Mouse (Mus musculus) mouse trophoblast stem cell (cell line): ENCODE measurements around the gene Otud7b.

Experiments
- in situ Hi-C, 2 experiments: fragments of 300-500 bp; cut with MseI, MboI; formaldehyde crosslinking; loops; 2 replicates in 1 of 2; 3 replicates in 1 of 2; pipeline ENCODE4 v1.15.1; 2025

Gene Otud7b

GRCm38 (mm10) chr3:96104261-96105065, at the start of gene Otud7b:
Gene Otud7b (plus strand): TSS chr3:96104527.
- in situ Hi-C loops = no loop called here

- in situ Hi-C loops = no loop called here
These were observed 49.0 kb upstream of the Otud7b start for GRCm38 (mm10) chr3:96055294-96055693.

GRCm38 (mm10) chr3:96056031-96056430, 48.3 kb upstream of the Otud7b start:
- in situ Hi-C loops = no loop called here

- in situ Hi-C loops = no loop called here
These were observed 46.6 kb upstream of the Otud7b start for GRCm38 (mm10) chr3:96057747-96058204.

GRCm38 (mm10) chr3:96058231-96058896, 46.0 kb upstream of the Otud7b start, which contains the start of gene Vps45:
Gene Vps45 (minus strand): TSS chr3:96058466.
- in situ Hi-C loops = no loop called here

GRCm38 (mm10) chr3:96060146-96060545, 44.2 kb upstream of the Otud7b start:
- in situ Hi-C loops = no loop called here

- in situ Hi-C loops = no loop called here
These were observed 41.0 kb upstream of the Otud7b start for GRCm38 (mm10) chr3:96063299-96063698.

- in situ Hi-C loops = no loop called here
These were observed 40.1 kb upstream of the Otud7b start for GRCm38 (mm10) chr3:96064217-96064616.

- in situ Hi-C loops = no loop called here
These were observed 39.2 kb upstream of the Otud7b start for GRCm38 (mm10) chr3:96065147-96065546.

- in situ Hi-C loops = no loop called here
These were observed 38.5 kb upstream of the Otud7b start for GRCm38 (mm10) chr3:96065754-96066375.

GRCm38 (mm10) chr3:96066741-96067140, 37.6 kb upstream of the Otud7b start:
- in situ Hi-C loops = no loop called here

- in situ Hi-C loops = no loop called here
These were observed 35.3 kb upstream of the Otud7b start for GRCm38 (mm10) chr3:96069046-96069445.

- in situ Hi-C loops = no loop called here
These were observed 34.8 kb upstream of the Otud7b start for GRCm38 (mm10) chr3:96069542-96069941.

- in situ Hi-C loops = no loop called here
These were observed 34.1 kb upstream of the Otud7b start for GRCm38 (mm10) chr3:96070241-96070640.

GRCm38 (mm10) chr3:96072921-96073486, 31.3 kb upstream of the Otud7b start:
- in situ Hi-C loops = no loop called here

- in situ Hi-C loops = no loop called here
These were observed 26.3 kb upstream of the Otud7b start for GRCm38 (mm10) chr3:96078066-96078465.

- in situ Hi-C loops = no loop called here
These were observed 25.6 kb upstream of the Otud7b start for GRCm38 (mm10) chr3:96078711-96079110.

GRCm38 (mm10) chr3:96081006-96081405, 23.3 kb upstream of the Otud7b start:
- in situ Hi-C loops = loop anchor here in 1 of 2 experiments (5.0 kb wide), 1 partner anchor 66 kb away; no protein-coding TSS in a partner anchor

GRCm38 (mm10) chr3:96081650-96082049, 22.7 kb upstream of the Otud7b start:
- in situ Hi-C loops = loop anchor here in 1 of 2 experiments (5.0 kb wide), 1 partner anchor 66 kb away; no protein-coding TSS in a partner anchor

GRCm38 (mm10) chr3:96082100-96082499, 22.2 kb upstream of the Otud7b start:
- in situ Hi-C loops = loop anchor here in 1 of 2 experiments (5.0 kb wide), 1 partner anchor 65 kb away; no protein-coding TSS in a partner anchor

- in situ Hi-C loops = loop anchor here in 1 of 2 experiments (5.0 kb wide), 1 partner anchor 64 kb away; no protein-coding TSS in a partner anchor
These were observed 21.4 kb upstream of the Otud7b start for GRCm38 (mm10) chr3:96082714-96083508.
